In genomic region chr8:110065676-110066075, GRCm38 (mm10) we compare ENCODE assay signal across 24 mouse cellular contexts. TPM values are rescaled to one million over a fixed set of nuclear protein-coding genes. Genes with fewer than 3 reads are reported as not detected.
DNase-seq lines count a peak whose midpoint lies in the region; TF ChIP-seq lines count a peak whose summit lies in the region.
"Had no signal": no experiment of that assay in that cellular context is flagged by ENCODE, and none has a peak within 500 bp of the region (broad histone marks: within the 10 kb centered on the region; RNA-seq: fewer than 3 reads in every experiment).

No protein-coding gene starts in this region.

- no peak overlapping the region for H3K9ac ChIP-seq in heart, adult 2 months (ENCODE audit: low read depth, low read length)

- H3K4me1 ChIP-seq in heart, adult 2 months (ENCODE audit: control insufficient read depth, insufficient read depth, low read length): no peaks in the 10 kb centered on the region
- no peaks in the 10 kb centered on the region for H3K4me1 ChIP-seq in heart, embryonic 10.5 days

- no peaks in the 10 kb centered on the region for H3K27me3 ChIP-seq in heart, adult 2 months (ENCODE audit: control insufficient read depth, insufficient read depth, low read length)
- no peaks in the 10 kb centered on the region for H3K27me3 ChIP-seq in heart, embryonic 10.5 days (ENCODE audit: insufficient read depth, poor library complexity, severe bottlenecking)
- H3K27me3 ChIP-seq: CH12.LX, Patski had no signal

- peak; percentile 62 for DNase-seq in heart, adult 11 months
- no peak for DNase-seq in heart, adult 2 months
- peak; percentile 64 for DNase-seq in heart, embryonic 10.5 days (ENCODE audit: low spot score)
- DNase-seq in heart, adult 18-20 months: no peak
- DNase-seq: adrenal gland, postnatal 10 days; adrenal gland, postnatal 14 days; adrenal gland, postnatal 25 days; B cell, adult 2 months; cerebellum, adult 11 months; cerebellum, adult 11-12 months had no signal

- no peak overlapping the region for H3K27ac ChIP-seq in heart, adult 2 months
- H3K27ac ChIP-seq in heart, embryonic 10.5 days: no peak overlapping the region

- 88% methylated on average over 4 of the region's 4 CpGs for WGBS in heart, adult 2 months
- WGBS in heart, embryonic 10.5 days: 90% methylated on average over 4 of the region's 4 CpGs

- no peaks in the 10 kb centered on the region for H3K9me3 ChIP-seq in heart, embryonic 10.5 days

- H3K79me2 ChIP-seq in heart, adult 2 months (replicated peaks; ENCODE audit: control insufficient read depth, insufficient read depth, low read length): no peaks in the 10 kb centered on the region

- intact Hi-C loops in heart, adult 2 months (cut with DNase I): no loop called here

- H3K4me3 ChIP-seq in heart, adult 2 months: no peak overlapping the region
- H3K4me3 ChIP-seq in heart, embryonic 10.5 days: no peak overlapping the region

- no peak for TF ChIP-seq CTCF in heart, adult 2 months (IDR thresholded peaks at IDR 0.05)

- H3K36me3 ChIP-seq in heart, adult 2 months (ENCODE audit: control insufficient read depth, insufficient read depth, low read length): no peaks in the 10 kb centered on the region
- H3K36me3 ChIP-seq in heart, embryonic 10.5 days: no peaks in the 10 kb centered on the region
- H3K36me3 ChIP-seq: G1E had no signal

- TF ChIP-seq POLR2A in heart, adult 2 months (IDR thresholded peaks at IDR 0.05; ENCODE audit: insufficient read depth, low read depth, low read length): no peak

- TF ChIP-seq EP300 in heart, adult 2 months (IDR thresholded peaks at IDR 0.05; ENCODE audit: insufficient read depth, low read depth, low read length): no peak

RNA-seq across cellular contexts. Expression of gene Zfp612, which starts 13.9 kb away (rescaled TPM):
- total RNA-seq in heart, adult 2 months (2021): 1 to 10 TPM; 6.5 to 6.8 TPM
- 2.7 and 6.4 TPM in 2 replicates for polyA plus RNA-seq in heart, adult 2 months (2012; rRNA removed)
- 6.3 and 6.7 TPM in 2 replicates for polyA plus RNA-seq in heart, embryonic 10.5 days (2016; fragmentation: Nextera tagmentation; extraction: Ambion mirVana)
- 1 to 10 TPM; 4.7 to 6.3 TPM for total RNA-seq in heart, adult 18-20 months (2021)
- total RNA-seq: MEL had no signal
- polyA plus RNA-seq: C2C12, G1E had no signal

RNA-seq across cellular contexts. Expression of gene Chst4, which starts 26.1 kb away (rescaled TPM):
- total RNA-seq in heart, adult 2 months (2021): 1 to 10 TPM; 3.2 to 3.3 TPM
- polyA plus RNA-seq in heart, adult 2 months (2012; rRNA removed): 5.6 and 5.7 TPM in 2 replicates
- 0.15 TPM in 1 of 2 replicates, not detected in the other for polyA plus RNA-seq in heart, embryonic 10.5 days (2016; fragmentation: Nextera tagmentation; extraction: Ambion mirVana)
- 1 to 10 TPM; 1.7 to 5.4 TPM for total RNA-seq in heart, adult 18-20 months (2021)
- total RNA-seq: CH12.LX, G1E, MEL had no signal
- polyA plus RNA-seq: activated CD4-positive, CD25-positive, alpha-beta regulatory T cell, adult 4 months; brain, embryonic 14.5 days; C2C12; CD4-positive, CD25-positive, alpha-beta regulatory T cell, adult 4 months; G1E; Patski had no signal

RNA-seq across cellular contexts. Expression of gene Gm21964, which starts 35.3 kb away (rescaled TPM):
- total RNA-seq in heart, adult 2 months (2021): not detected
- not detected in 2 replicates for polyA plus RNA-seq in heart, adult 2 months (2012; rRNA removed)
- polyA plus RNA-seq in heart, embryonic 10.5 days (2016; fragmentation: Nextera tagmentation; extraction: Ambion mirVana): not detected in 2 replicates
- not detected for total RNA-seq in heart, adult 18-20 months (2021)
- total RNA-seq: adrenal gland, adult 18-20 months; adrenal gland, adult 2 months; adrenal gland, adult 8-10 months; adrenal gland, postnatal 10 days; adrenal gland, postnatal 14 days; adrenal gland, postnatal 25 days; adrenal gland, postnatal 36 days; adrenal gland, postnatal 4 days; CH12.LX; G1E; MEL had no signal
- polyA plus RNA-seq: activated CD4-positive, CD25-positive, alpha-beta regulatory T cell, adult 4 months; adrenal gland, adult 2 months; brain, embryonic 14.5 days; C2C12; CD4-positive, CD25-positive, alpha-beta regulatory T cell, adult 4 months; G1E; Patski had no signal

RNA-seq across cellular contexts. Expression of gene Gm17720, which starts 36.9 kb away (rescaled TPM):
- total RNA-seq in heart, adult 2 months (2021): not detected
- not detected in 2 replicates for polyA plus RNA-seq in heart, adult 2 months (2012; rRNA removed)
- polyA plus RNA-seq in heart, embryonic 10.5 days (2016; fragmentation: Nextera tagmentation; extraction: Ambion mirVana): not detected in 2 replicates
- total RNA-seq in heart, adult 18-20 months (2021): not detected
- total RNA-seq: adrenal gland, adult 18-20 months; adrenal gland, adult 2 months; adrenal gland, adult 8-10 months; adrenal gland, postnatal 10 days; adrenal gland, postnatal 14 days; adrenal gland, postnatal 25 days; adrenal gland, postnatal 36 days; adrenal gland, postnatal 4 days; CH12.LX; ES-E14; G1E; MEL had no signal
- polyA plus RNA-seq: activated CD4-positive, CD25-positive, alpha-beta regulatory T cell, adult 4 months; adrenal gland, adult 2 months; brain, embryonic 14.5 days; C2C12; CD4-positive, CD25-positive, alpha-beta regulatory T cell, adult 4 months; G1E; Patski had no signal

Comparison
In these comparisons a context has a peak if more than half of its experiments do, and no peak if none do; other contexts are left out.
1. DNase-seq: peak in heart, adult 11 months (single experiment) and heart, embryonic 10.5 days (single experiment); none in heart, adult 2 months (0 of 2) and heart, adult 18-20 months (0 of 2).